Mouse (Mus musculus): ENCODE data around the gene Tmem150c. TPM values are rescaled to one million over a fixed set of nuclear protein-coding genes. Genes with fewer than 3 reads are reported as not detected.

Tmem150c gene
- polyA plus RNA-seq, 2 experiments = 0.24 to 0.37 TPM

GRCm38 (mm10) chr5:100044030-100044429, 115.6 kb downstream of the Tmem150c start:
- H3K27ac ChIP-seq = no peak overlapping the region
- H3K9me3 ChIP-seq (ENCODE audit: control insufficient read depth, low read length) = no peaks in the 10 kb centered on the region
- DNase-seq (ENCODE audit: low read depth in 3 of 3, low spot score in 3 of 3) = no peak
- no peak overlapping the region for H3K9ac ChIP-seq (replicated peaks)
- H3K36me3 ChIP-seq (replicated peaks; ENCODE audit: control insufficient read depth, insufficient read depth, low read depth) = no peaks in the 10 kb centered on the region
- WGBS (ENCODE audit: insufficient replicate concordance) = 64% methylated on average over 4 of the region's 4 CpGs
- H3K4me2 ChIP-seq (ENCODE audit: low read depth) = no peak overlapping the region
- H3K4me3 ChIP-seq (ENCODE audit: insufficient read depth in 1 of 2, low read depth in 2 of 2, low read length in 2 of 2) = no peak overlapping the region
- peaks cover 3 to 20% of the 10 kb centered on the region in 2 experiments for H3K4me1 ChIP-seq (replicated peaks; ENCODE audit: control insufficient read depth in 2 of 2, insufficient read depth in 2 of 2, low read length in 1 of 2)
- ATAC-seq (ENCODE audit: insufficient read depth) = no peak
- no peaks in the 10 kb centered on the region for H3K27me3 ChIP-seq (ENCODE audit: control insufficient read depth, insufficient read depth, low read length)
- TF ChIP-seq EP300 (IDR thresholded peaks at IDR 0.05; ENCODE audit: low read depth) (no peak), CTCF (IDR thresholded peaks at IDR 0.05; ENCODE audit: low read depth) (no peak)

- no peak for ATAC-seq (ENCODE audit: insufficient read depth)
- H3K4me1 ChIP-seq (replicated peaks; ENCODE audit: control insufficient read depth in 2 of 2, insufficient read depth in 2 of 2, low read length in 1 of 2) = peaks cover 3 to 16% of the 10 kb centered on the region in 2 experiments
- TF ChIP-seq EP300 (IDR thresholded peaks at IDR 0.05; ENCODE audit: low read depth) = no peak
- 0 out of 2 replicates have a peak, but pooled peaks have one; percentile 20 for TF ChIP-seq CTCF (IDR thresholded peaks at IDR 0.05; ENCODE audit: low read depth)
- no peak overlapping the region for H3K9ac ChIP-seq (replicated peaks)
- DNase-seq (ENCODE audit: low read depth in 3 of 3, low spot score in 3 of 3) = no peak
- no peak overlapping the region for H3K4me3 ChIP-seq (ENCODE audit: insufficient read depth in 1 of 2, low read depth in 2 of 2, low read length in 2 of 2)
- H3K27me3 ChIP-seq (ENCODE audit: control insufficient read depth, insufficient read depth, low read length) = no peaks in the 10 kb centered on the region
- no peak overlapping the region for H3K4me2 ChIP-seq (ENCODE audit: low read depth)
- WGBS (ENCODE audit: insufficient replicate concordance) = 72% methylated on average over 5 of the region's 5 CpGs
- H3K36me3 ChIP-seq (replicated peaks; ENCODE audit: control insufficient read depth, insufficient read depth, low read depth) = no peaks in the 10 kb centered on the region
- H3K27ac ChIP-seq = no peak overlapping the region
- no peaks in the 10 kb centered on the region for H3K9me3 ChIP-seq (ENCODE audit: control insufficient read depth, low read length)
Observed at GRCm38 (mm10) chr5:100043361-100043760, 116.2 kb downstream of the Tmem150c start.

GRCm38 (mm10) chr5:100042467-100042866, 117.1 kb downstream of the Tmem150c start:
- Histone ChIP-seq H3K36me3 (replicated peaks; ENCODE audit: control insufficient read depth, insufficient read depth, low read depth) (peaks cover under 1% of the 10 kb centered on the region; the same call in 1 of the 2 replicates), H3K27me3 (ENCODE audit: control insufficient read depth, insufficient read depth, low read length) (no peaks in the 10 kb centered on the region), H3K9ac (replicated peaks) (no peak overlapping the region), H3K4me2 (ENCODE audit: low read depth) (no peak overlapping the region), H3K4me1 (replicated peaks; ENCODE audit: control insufficient read depth in 2 of 2, insufficient read depth in 2 of 2, low read length in 1 of 2) (peaks cover 3 to 17% of the 10 kb centered on the region in 2 experiments), H3K9me3 (ENCODE audit: control insufficient read depth, low read length) (no peaks in the 10 kb centered on the region), H3K4me3 (ENCODE audit: insufficient read depth in 1 of 2, low read depth in 2 of 2, low read length in 2 of 2) (no peak overlapping the region), H3K27ac (no peak overlapping the region)
- no peak for DNase-seq (ENCODE audit: low read depth in 3 of 3, low spot score in 3 of 3)
- no peak for ATAC-seq (ENCODE audit: insufficient read depth)
- no peak for TF ChIP-seq EP300 (IDR thresholded peaks at IDR 0.05; ENCODE audit: low read depth)
- TF ChIP-seq CTCF (IDR thresholded peaks at IDR 0.05; ENCODE audit: low read depth) = no peak
- 75% methylated on average over 8 of the region's 8 CpGs for WGBS (ENCODE audit: insufficient replicate concordance)

- no peak for TF ChIP-seq EP300 (IDR thresholded peaks at IDR 0.05; ENCODE audit: low read depth)
- DNase-seq (ENCODE audit: low read depth in 3 of 3, low spot score in 3 of 3) = no peak
- WGBS (ENCODE audit: insufficient replicate concordance) = 52% methylated on average over 4 of the region's 4 CpGs
- no peak for ATAC-seq (ENCODE audit: insufficient read depth)
- peak overlapping the region in 1 of 2 experiments; percentile 8; a peak in 2 of 4 replicates for H3K4me3 ChIP-seq (ENCODE audit: insufficient read depth in 1 of 2, low read depth in 2 of 2, low read length in 2 of 2)
- no peaks in the 10 kb centered on the region for H3K27me3 ChIP-seq (ENCODE audit: control insufficient read depth, insufficient read depth, low read length)
- H3K4me2 ChIP-seq (ENCODE audit: low read depth) = peak overlapping the region; percentile 93
- no peak overlapping the region for H3K27ac ChIP-seq
- H3K4me1 ChIP-seq (replicated peaks; ENCODE audit: control insufficient read depth in 2 of 2, insufficient read depth in 2 of 2, low read length in 1 of 2) = peaks cover 3 to 16% of the 10 kb centered on the region in 2 experiments
- H3K9me3 ChIP-seq (ENCODE audit: control insufficient read depth, low read length) = no peaks in the 10 kb centered on the region
- H3K36me3 ChIP-seq (replicated peaks; ENCODE audit: control insufficient read depth, insufficient read depth, low read depth) = peaks cover 12% of the 10 kb centered on the region
- no peak overlapping the region for H3K9ac ChIP-seq (replicated peaks)
Observed at GRCm38 (mm10) chr5:100041272-100041671, 118.3 kb downstream of the Tmem150c start.

- DNase-seq (ENCODE audit: low read depth in 3 of 3, low spot score in 3 of 3) (peak in 1 of 3 experiments; percentile 24), ATAC-seq (ENCODE audit: insufficient read depth) (no peak)
- Histone ChIP-seq H3K9ac (replicated peaks) (peak overlapping the region; percentile 92), H3K9me3 (ENCODE audit: control insufficient read depth, low read length) (no peaks in the 10 kb centered on the region), H3K4me3 (ENCODE audit: insufficient read depth in 1 of 2, low read depth in 2 of 2, low read length in 2 of 2) (peak overlapping the region; percentile 85 to 95), H3K36me3 (replicated peaks; ENCODE audit: control insufficient read depth, insufficient read depth, low read depth) (peaks cover 22% of the 10 kb centered on the region), H3K27ac (no peak overlapping the region; the same call in 1 of the 2 replicates), H3K4me1 (replicated peaks; ENCODE audit: control insufficient read depth in 2 of 2, insufficient read depth in 2 of 2, low read length in 1 of 2) (peaks cover 3 to 16% of the 10 kb centered on the region in 2 experiments), H3K27me3 (ENCODE audit: control insufficient read depth, insufficient read depth, low read length) (no peaks in the 10 kb centered on the region), H3K4me2 (ENCODE audit: low read depth) (peak overlapping the region; percentile 93)
- TF ChIP-seq EP300 (IDR thresholded peaks at IDR 0.05; ENCODE audit: low read depth) (no peak), CTCF (IDR thresholded peaks at IDR 0.05; ENCODE audit: low read depth) (no peak)
- WGBS (ENCODE audit: insufficient replicate concordance) = under 1% methylated on average over 19 of the region's 19 CpGs
Observed at GRCm38 (mm10) chr5:100040281-100040784, 119.3 kb downstream of the Tmem150c start.

Data from liver, embryonic 14.5 days (tissue).